Mouse (Mus musculus) left cerebral cortex, adult 18-20 months (tissue): ENCODE measurements around the gene Adam10. TPM values are rescaled to one million over a fixed set of nuclear protein-coding genes. Genes with fewer than 3 reads are reported as not detected.
A peak's percentile ranks its signal among the peaks of the same experiment; 100 is the strongest.

Experiments
- DNase-seq, 2 experiments: peaks; one replicate each; pipeline ENCODE4 v3.0.0; 2021 to 2022; ENCODE audit warnings: low spot score in 2 of 2, mixed read lengths in 1 of 2
- total RNA-seq, 2 experiments: library from RNA; stranded (reverse); gene quantifications; 2 replicates each; pipeline ENCODE4 v1.2.3; 2021

Gene Adam10
- total RNA-seq, 2 experiments from 2014 or later: 66.6 to 67.8 TPM

- no peak for DNase-seq
Measured at GRCm38 (mm10) chr9:70671772-70672579, 6.8 kb upstream of the Adam10 start.

GRCm38 (mm10) chr9:70673656-70674055, 5.1 kb upstream of the Adam10 start:
- no peak for DNase-seq

- DNase-seq: no peak
Measured at GRCm38 (mm10) chr9:70675117-70675516, 3.7 kb upstream of the Adam10 start.

- DNase-seq: no peak
Measured at GRCm38 (mm10) chr9:70675961-70676360, 2.8 kb upstream of the Adam10 start.

GRCm38 (mm10) chr9:70679132-70680091, 615 bp downstream of the Adam10 start:
- peak; percentile 25 to 38 for DNase-seq

GRCm38 (mm10) chr9:70682202-70682601, 3.4 kb downstream of the Adam10 start:
- DNase-seq: no peak

GRCm38 (mm10) chr9:70688301-70688968, 9.6 kb downstream of the Adam10 start:
- no peak for DNase-seq

- no peak for DNase-seq
Measured at GRCm38 (mm10) chr9:70689926-70690325, 11.1 kb downstream of the Adam10 start.

GRCm38 (mm10) chr9:70690579-70690978, 11.8 kb downstream of the Adam10 start:
- no peak for DNase-seq

- DNase-seq: no peak
Measured at GRCm38 (mm10) chr9:70691772-70692693, 13.2 kb downstream of the Adam10 start.

- no peak for DNase-seq
Measured at GRCm38 (mm10) chr9:70695723-70696122, 16.9 kb downstream of the Adam10 start.

- DNase-seq: no peak
Measured at GRCm38 (mm10) chr9:70698090-70698489, 19.3 kb downstream of the Adam10 start.

- no peak for DNase-seq
Measured at GRCm38 (mm10) chr9:70703597-70704203, 24.9 kb downstream of the Adam10 start.

- DNase-seq: no peak
Measured at GRCm38 (mm10) chr9:70706444-70706843, 27.6 kb downstream of the Adam10 start.

GRCm38 (mm10) chr9:70729544-70729943, 50.7 kb downstream of the Adam10 start:
- DNase-seq: no peak

GRCm38 (mm10) chr9:70731079-70731478, 52.3 kb downstream of the Adam10 start:
- no peak for DNase-seq

- no peak for DNase-seq
Measured at GRCm38 (mm10) chr9:70733208-70733607, 54.4 kb downstream of the Adam10 start.

GRCm38 (mm10) chr9:70739998-70740397, 61.2 kb downstream of the Adam10 start:
- no peak for DNase-seq

- DNase-seq: no peak
Measured at GRCm38 (mm10) chr9:70751504-70752222, 72.9 kb downstream of the Adam10 start.
